Mouse (Mus musculus) midbrain, embryonic 14.5 days (tissue): ENCODE results near the gene Gm20388. TPM values are rescaled to one million over a fixed set of nuclear protein-coding genes. Genes with fewer than 3 reads are reported as not detected.

ENCODE experiments used
- ATAC-seq: fragments of 200-750 bp; cut with Nextera tagmentation; 2 replicates; pipeline ENCODE4 v1.8.0; 2017; ENCODE audit warnings: moderate number of reproducible peaks, moderate library complexity; ENCODE audit not compliant: low FRiP score, low TSS enrichment
- DNase-seq: peaks from one replicate; pipeline ENCODE4 v3.0.0-alpha.2; 2015
- H3K27ac ChIP-seq: fragments of 300-500 bp; sonication (generic); replicated peaks from 2 replicates; pipeline ENCODE4 v1.5.1; 2014; ENCODE audit warnings: mild to moderate bottlenecking, low read depth, low read length, moderate library complexity
- H3K27me3 ChIP-seq: fragments of 300-500 bp; sonication (generic); 2 replicates; pipeline ENCODE4 v1.6.1; 2014; ENCODE audit warnings: low read length, control low read depth, mixed read lengths; ENCODE audit not compliant: control insufficient read depth, insufficient read depth
- H3K36me3 ChIP-seq: fragments of 300-500 bp; sonication (generic); 2 replicates; pipeline ENCODE4 v1.6.1; 2014; ENCODE audit warnings: low read length, control low read depth; ENCODE audit not compliant: control insufficient read depth, insufficient read depth
- H3K4me1 ChIP-seq: fragments of 300-500 bp; sonication (generic); 2 replicates; pipeline ENCODE4 v1.6.1; 2014; ENCODE audit warnings: mild to moderate bottlenecking, antibody characterized with exemption, low read length, control low read depth; ENCODE audit not compliant: control insufficient read depth, insufficient read depth
- H3K4me2 ChIP-seq: fragments of 300-500 bp; sonication (generic); 2 replicates; pipeline ENCODE4 v1.6.1; 2014; ENCODE audit warnings: mild to moderate bottlenecking, low read length, moderate library complexity
- H3K4me3 ChIP-seq: fragments of 300-500 bp; sonication (generic); replicated peaks from 2 replicates; pipeline ENCODE4 v1.5.1; 2014; ENCODE audit warnings: low read depth, low read length
- H3K9ac ChIP-seq: fragments of 300-500 bp; sonication (generic); replicated peaks from 2 replicates; pipeline ENCODE4 v1.6.1; 2014; ENCODE audit warnings: mild to moderate bottlenecking, low read length, moderate library complexity
- H3K9me3 ChIP-seq: fragments of 300-500 bp; sonication (generic); 2 replicates; pipeline ENCODE4 v1.6.1; 2016; ENCODE audit warnings: low read length, control low read depth, mixed read lengths; ENCODE audit not compliant: control insufficient read depth
- WGBS: fragments of 180-500 bp; shearing (Covaris S2); extraction: QIAGEN DNeasy Blood & Tissue Kit; methylation state at CpG from one replicate; pipeline ENCODE4 v1.1.7; 2014; 5-methylcytosine and 5-hydroxymethylcytosine counted together
- polyA plus RNA-seq: library from polyadenylated mRNA; unstranded; fragments of >200 nt; fragmentation: Nextera tagmentation; extraction: Ambion mirVana; gene quantifications from 2 replicates; pipeline ENCODE4 v1.2.1, GENCODE M21; 2014

Gm20388 gene
- polyA plus RNA-seq, 1 experiment from 2014 or later, result 4.1 TPM

DNA sequence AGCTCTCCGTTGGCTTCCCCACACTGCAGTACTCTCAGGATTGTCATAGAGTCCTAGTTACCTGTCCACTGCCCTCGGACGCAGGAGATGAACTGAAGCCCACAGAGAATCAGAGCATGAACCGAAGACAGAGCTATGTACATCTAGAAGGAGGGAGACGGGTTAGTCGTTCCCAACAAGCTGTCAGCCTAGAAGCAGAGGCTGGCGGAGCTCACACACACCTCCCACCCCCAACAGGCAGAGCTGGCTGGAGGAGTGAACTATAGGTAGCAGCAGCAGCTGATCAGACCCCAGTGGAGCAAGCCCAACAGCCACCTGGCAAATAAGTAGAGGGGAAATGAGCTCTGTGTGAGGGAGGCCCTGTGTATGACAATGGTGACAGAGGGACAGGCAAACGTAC lies 174.1 kb downstream of the Gm20388 start:
- Histone ChIP-seq H3K4me2 (no peak overlapping the region), H3K27ac (no peak overlapping the region), H3K4me3 (no peak overlapping the region), H3K4me1 (no peaks in the 10 kb centered on the region), H3K27me3 (no peaks in the 10 kb centered on the region), H3K9ac (no peak overlapping the region), H3K36me3 (peaks cover 80% of the 10 kb centered on the region), H3K9me3 (no peaks in the 10 kb centered on the region)
- WGBS, result 92% methylated on average over 8 of the region's 8 CpGs
- ATAC-seq, result no peak
- DNase-seq, result no peak

DNA sequence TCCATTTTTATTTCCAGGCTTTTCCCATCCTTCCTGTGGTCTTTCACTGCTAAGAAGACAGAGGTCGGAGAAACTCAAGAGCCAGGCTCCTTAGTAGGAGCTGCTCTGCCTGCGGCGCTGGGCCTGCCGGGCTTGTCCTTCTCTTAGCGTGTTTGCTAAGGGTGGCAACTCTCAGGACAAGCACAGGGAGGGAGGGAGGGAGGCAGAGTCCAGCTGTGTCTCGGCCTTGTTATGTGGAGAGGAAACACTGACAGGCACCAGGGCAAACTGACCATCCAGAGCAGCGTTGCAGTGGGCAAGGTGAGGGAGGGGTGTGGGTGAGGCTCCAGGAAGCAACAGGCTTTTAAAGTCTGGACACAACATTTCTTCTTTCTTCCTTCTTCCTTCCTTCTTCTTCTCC lies 178.9 kb downstream of the Gm20388 start:
- Histone ChIP-seq H3K36me3 (peaks cover 71% of the 10 kb centered on the region), H3K27me3 (no peaks in the 10 kb centered on the region)

DNA sequence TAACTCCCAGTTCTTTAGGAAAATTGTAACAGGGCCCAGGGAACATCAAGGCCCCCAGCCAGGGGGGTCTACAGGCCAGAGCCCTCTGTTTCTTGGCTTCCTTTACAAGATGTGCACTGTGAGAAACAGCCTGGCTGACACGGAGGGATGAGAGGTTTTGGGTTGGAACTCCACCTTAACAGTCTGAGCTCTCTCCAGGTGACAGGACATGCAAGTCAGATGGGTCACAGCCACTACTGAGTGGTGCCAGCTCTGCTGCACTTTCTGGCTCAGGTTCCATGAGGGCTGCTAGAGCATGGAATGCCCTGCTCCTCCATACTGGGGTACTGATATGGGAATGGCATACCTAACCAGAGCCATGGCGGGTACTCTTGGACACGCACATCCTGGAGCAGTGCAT lies 180.4 kb downstream of the Gm20388 start:
- H3K4me1 ChIP-seq, result no peaks in the 10 kb centered on the region
- no peak overlapping the region for H3K4me3 ChIP-seq
- H3K4me2 ChIP-seq, result no peak overlapping the region
- WGBS, result 92% methylated on average over 3 of the region's 3 CpGs
- H3K9me3 ChIP-seq, result no peaks in the 10 kb centered on the region
- peaks cover 56% of the 10 kb centered on the region for H3K36me3 ChIP-seq
- DNase-seq (no peak), ATAC-seq (no peak)
- H3K27me3 ChIP-seq, result no peaks in the 10 kb centered on the region
- no peak overlapping the region for H3K27ac ChIP-seq
- no peak overlapping the region for H3K9ac ChIP-seq

More for the DNA sequence above, 178.9 kb downstream of the Gm20388 start:
- WGBS, result 85% methylated on average over 7 of the region's 7 CpGs
- DNase-seq (no peak), ATAC-seq (no peak)
- H3K4me1 ChIP-seq, result no peaks in the 10 kb centered on the region
- no peak overlapping the region for H3K27ac ChIP-seq
- no peak overlapping the region for H3K4me3 ChIP-seq
- H3K9ac ChIP-seq, result no peak overlapping the region
- H3K9me3 ChIP-seq, result no peaks in the 10 kb centered on the region
- H3K4me2 ChIP-seq, result no peak overlapping the region

DNA sequence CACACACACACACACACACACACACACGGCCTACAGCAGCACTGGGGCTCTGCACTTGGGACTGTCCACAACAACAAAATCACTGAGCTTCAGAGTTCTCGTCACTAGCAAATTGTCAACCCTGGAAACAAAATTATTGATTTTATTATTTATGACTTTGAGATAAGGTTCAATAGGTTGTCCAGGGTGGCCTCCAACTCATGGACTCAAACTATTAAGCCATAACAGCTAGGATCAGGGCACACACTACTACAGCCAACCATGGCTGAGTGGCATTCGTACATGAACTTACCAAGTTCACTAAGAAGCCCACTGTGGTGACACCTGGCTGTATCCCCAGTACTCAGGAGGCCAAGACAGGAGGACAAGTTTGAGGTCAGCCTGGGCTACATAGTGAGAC lies 182.5 kb downstream of the Gm20388 start:
- 98% methylated on average over 3 of the region's 3 CpGs for WGBS
- Histone ChIP-seq H3K27me3 (no peaks in the 10 kb centered on the region), H3K4me1 (no peaks in the 10 kb centered on the region), H3K9me3 (no peaks in the 10 kb centered on the region), H3K9ac (no peak overlapping the region), H3K27ac (no peak overlapping the region), H3K4me2 (no peak overlapping the region), H3K36me3 (peaks cover 36% of the 10 kb centered on the region), H3K4me3 (no peak overlapping the region)
- no peak for DNase-seq
- no peak for ATAC-seq

DNA sequence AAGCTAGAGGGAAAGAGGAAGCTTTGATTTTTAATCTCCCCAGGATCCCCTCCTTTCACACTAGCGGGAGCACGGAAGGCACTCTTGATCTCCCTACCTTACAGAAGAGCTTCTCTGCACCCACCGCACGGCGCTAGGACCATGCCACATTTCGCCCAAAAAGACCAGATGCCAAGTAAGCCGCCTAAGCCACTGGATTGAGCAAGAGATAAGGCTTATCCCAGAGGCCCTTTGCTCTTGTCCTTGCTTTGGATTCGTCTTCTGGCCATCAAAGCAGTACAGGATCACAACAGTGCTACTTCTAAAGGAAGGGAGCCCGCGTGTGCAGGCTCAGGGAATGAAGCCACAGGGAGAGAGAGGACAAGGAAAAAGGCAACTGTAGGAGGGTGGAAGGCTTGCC lies 184.2 kb downstream of the Gm20388 start:
- Histone ChIP-seq H3K27me3 (no peaks in the 10 kb centered on the region), H3K4me1 (peaks cover 2% of the 10 kb centered on the region; the same call in 1 of the 2 replicates), H3K9ac (no peak overlapping the region), H3K27ac (no peak overlapping the region), H3K36me3 (peaks cover 29% of the 10 kb centered on the region), H3K4me3 (no peak overlapping the region), H3K9me3 (no peaks in the 10 kb centered on the region), H3K4me2 (no peak overlapping the region)
- DNase-seq (no peak), ATAC-seq (no peak)
- 85% methylated on average over 10 of the region's 10 CpGs for WGBS

DNA sequence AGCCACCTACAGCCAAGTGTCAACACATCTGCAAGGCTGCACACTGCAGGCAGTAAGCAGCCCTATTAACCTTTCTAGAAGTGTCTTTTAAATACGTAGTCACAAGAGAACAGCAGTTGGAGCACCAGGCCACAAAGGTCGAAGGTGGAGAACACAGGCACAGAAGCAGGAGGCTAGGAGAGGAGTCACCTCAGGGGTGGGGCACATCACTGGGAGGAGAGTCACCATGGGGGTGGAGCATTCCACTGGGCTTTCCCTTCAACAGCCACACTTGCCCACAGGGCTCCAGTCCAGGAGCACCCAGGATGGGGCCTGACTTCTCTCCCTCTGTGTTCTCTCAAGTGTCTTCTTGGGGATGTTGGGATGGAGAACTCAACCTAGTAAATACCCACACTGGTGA lies 185.8 kb downstream of the Gm20388 start:
- peaks cover 15% of the 10 kb centered on the region for H3K36me3 ChIP-seq
- no peak for DNase-seq
- no peaks in the 10 kb centered on the region for H3K9me3 ChIP-seq
- H3K27ac ChIP-seq, result no peak overlapping the region
- no peak overlapping the region for H3K4me3 ChIP-seq
- H3K4me1 ChIP-seq, result peaks cover 10% of the 10 kb centered on the region
- no peaks in the 10 kb centered on the region for H3K27me3 ChIP-seq
- no peak for ATAC-seq
- H3K4me2 ChIP-seq, result no peak overlapping the region
- no peak overlapping the region for H3K9ac ChIP-seq
- 81% methylated on average over 2 of the region's 2 CpGs for WGBS

DNA sequence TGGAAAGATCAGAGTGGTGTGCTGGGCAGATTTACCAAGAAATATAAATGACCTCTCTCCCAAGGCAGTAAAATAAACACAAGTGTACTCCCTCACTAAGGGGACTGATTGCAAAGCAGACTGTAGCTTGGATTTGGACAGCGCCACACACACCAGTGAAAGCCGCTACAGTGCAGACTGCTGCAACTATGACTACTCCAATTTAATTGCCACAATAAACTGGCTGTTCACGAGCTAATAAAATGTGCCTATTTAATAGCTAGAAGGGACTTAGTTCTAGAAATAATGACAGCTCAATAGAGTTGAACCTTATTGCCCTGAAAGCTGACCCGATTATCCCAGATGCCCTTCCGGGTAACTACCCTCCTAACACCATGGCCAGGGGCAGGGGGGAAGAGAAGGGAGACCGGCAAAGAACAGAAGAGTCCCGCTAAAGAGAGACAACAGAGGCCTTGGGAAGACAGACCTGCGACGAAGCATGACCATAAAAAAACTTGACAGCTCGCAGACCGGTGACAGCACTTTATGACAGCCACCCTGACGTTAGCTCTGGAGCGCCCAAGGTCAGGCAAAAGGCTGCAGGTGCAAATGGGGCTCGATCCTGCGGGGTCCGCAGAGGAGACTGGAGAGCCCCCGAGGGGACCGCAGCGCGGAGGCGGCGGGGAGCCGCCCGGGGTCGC lies 189.9 kb downstream of the Gm20388 start:
- H3K27me3 ChIP-seq, result no peaks in the 10 kb centered on the region
- 8% methylated on average over 25 of the region's 25 CpGs for WGBS
- peak overlapping the region; percentile 94 for H3K27ac ChIP-seq
- H3K9ac ChIP-seq, result peak overlapping the region; percentile 93
- ATAC-seq (no peak), DNase-seq (no peak)
- H3K4me3 ChIP-seq, result peak overlapping the region; percentile 91
- H3K4me1 ChIP-seq, result peaks cover 20% of the 10 kb centered on the region
- peak overlapping the region; percentile 94 for H3K4me2 ChIP-seq
- H3K36me3 ChIP-seq, result no peaks in the 10 kb centered on the region
- no peaks in the 10 kb centered on the region for H3K9me3 ChIP-seq

DNA sequence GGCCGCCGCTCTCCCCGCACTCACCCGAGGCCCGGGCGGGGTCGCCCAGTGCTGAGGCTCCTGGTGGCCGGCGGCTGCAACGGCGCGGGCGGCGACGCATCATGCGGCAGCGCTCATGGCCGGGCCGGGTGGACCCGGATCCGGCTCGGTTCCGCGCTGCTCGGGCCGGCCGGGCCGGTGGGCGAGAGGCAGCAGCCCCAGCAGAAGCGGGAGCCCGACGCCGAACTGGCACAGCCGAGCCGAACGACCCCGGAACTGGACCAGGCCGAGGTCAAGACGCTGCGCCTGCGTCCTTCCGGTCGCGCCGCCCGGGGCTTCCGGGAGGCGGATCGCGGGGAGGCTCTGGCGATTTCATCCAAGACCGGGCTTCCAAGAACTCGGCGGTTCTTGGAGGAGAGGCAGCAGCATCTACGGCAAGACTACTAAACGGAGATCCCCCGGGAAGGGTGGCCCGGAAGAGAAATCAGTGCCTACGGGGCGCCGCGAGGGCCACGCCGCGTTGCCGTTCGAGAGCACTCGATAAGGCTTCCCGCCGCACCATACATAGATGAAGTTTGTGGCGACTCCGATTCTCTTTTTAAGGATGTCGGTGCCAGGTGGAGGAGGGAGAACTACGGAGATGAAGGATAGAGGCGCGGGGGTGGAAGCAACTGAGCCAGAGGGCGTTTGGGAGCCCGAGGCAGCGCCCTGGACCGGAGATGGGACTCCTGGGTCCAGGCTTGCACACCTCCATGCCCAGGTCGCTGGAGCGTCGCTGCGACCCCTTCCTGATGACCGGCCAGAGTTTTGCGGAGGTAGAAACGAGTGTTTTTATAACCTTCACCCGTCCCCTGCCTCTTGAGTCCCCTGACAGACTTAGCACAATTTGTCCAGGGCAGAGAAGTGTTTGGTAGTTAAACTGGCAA lies 190.7 kb downstream of the Gm20388 start, which contains the start of gene Zdhhc7:
Zdhhc7 (minus strand) TSS at position 415 of the 905 bp plus-strand sequence.
- peak within 1 kb of the TSS; percentile 93 for H3K9ac ChIP-seq

More for the DNA sequence above, 190.7 kb downstream of the Gm20388 start, which contains the start of gene Zdhhc7:
- Histone ChIP-seq H3K27ac (peak within 1 kb of the TSS; percentile 94), H3K4me3 (peak within 1 kb of the TSS; percentile 91), H3K9me3 (no peaks in the 10 kb centered on the region), H3K4me2 (peak within 1 kb of the TSS; percentile 94), H3K27me3 (no peaks in the 10 kb centered on the region), H3K4me1 (peaks cover 20% of the 10 kb centered on the region), H3K36me3 (no peaks in the 10 kb centered on the region)
- ATAC-seq (peak; percentile 81), DNase-seq (peak; percentile 87)
- under 1% methylated on average over 88 of the region's 88 CpGs for whole genome bisulfite sequencing
